Mouse (Mus musculus) thymus, adult 2 months (tissue): ENCODE results near the gene Trmt61a.
"Not testable (repeated sequence)": the region's sequence is repeated elsewhere in the genome, so short reads cannot be mapped to it uniquely, and the experiment has no call there.

Experiments
- CTCF ChIP-seq: fragments of 200-500 bp; IDR thresholded peaks from 2 replicates; pipeline ENCODE4 v1.5.1; 2012; ENCODE audit warnings: mild to moderate bottlenecking, control low read depth, low read length, moderate library complexity, borderline replicate concordance; ENCODE audit not compliant: control insufficient read depth, poor library complexity, insufficient read depth; ENCODE audit errors: extremely low read depth
- POLR2A ChIP-seq: fragments of 200-500 bp; IDR thresholded peaks from 2 replicates; pipeline ENCODE4 v1.6.1; 2012; ENCODE audit warnings: mild to moderate bottlenecking, low read length, control low read depth, moderate library complexity; ENCODE audit not compliant: control insufficient read depth, poor library complexity, insufficient read depth; ENCODE audit errors: extremely low read depth

GRCm38 (mm10) chr12:111713880-111714279 lies 36.0 kb downstream of the Trmt61a start:
- TF ChIP-seq CTCF, POLR2A: not testable (repeated sequence)
